28 mouse cellular contexts compared by ENCODE assay signal in the genomic region with DNA sequence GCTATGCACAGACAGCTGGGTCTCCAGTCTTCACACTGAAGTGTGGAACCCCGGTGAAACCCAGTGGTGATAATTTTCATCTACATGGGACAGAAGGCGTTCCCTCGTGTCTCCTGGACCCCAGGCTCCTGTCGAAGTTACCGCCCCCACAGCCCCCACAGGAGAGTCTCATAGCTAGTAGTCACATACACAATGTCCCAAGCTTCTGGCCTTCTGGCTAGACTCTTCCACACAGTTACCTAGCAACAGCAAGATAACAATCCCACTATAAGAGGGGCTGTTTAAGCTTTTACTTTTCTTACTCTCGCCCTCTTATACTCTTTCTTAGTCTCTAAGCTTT.
"Had no signal": no experiment of that assay in that cellular context is flagged by ENCODE, and none has a peak within 500 bp of the region (broad histone marks: within the 10 kb centered on the region; RNA-seq: fewer than 3 reads in every experiment).

No protein-coding gene starts in this region.

- H3K4me2 ChIP-seq: limb, embryonic 12.5 days; limb, embryonic 13.5 days; limb, embryonic 15.5 days; liver, embryonic 11.5 days; liver, embryonic 12.5 days; liver, embryonic 13.5 days; liver, embryonic 15.5 days; lung, embryonic 14.5 days; lung, embryonic 15.5 days; midbrain, embryonic 12.5 days; midbrain, embryonic 15.5 days had no signal

- H3K4me3 ChIP-seq: left cerebral cortex, adult 2 months; limb, embryonic 10.5 days; limb, embryonic 12.5 days; limb, embryonic 13.5 days; limb, embryonic 15.5 days; liver, embryonic 12.5 days; liver, embryonic 13.5 days; liver, embryonic 15.5 days; lung, embryonic 15.5 days; megakaryocyte, embryonic 14.5 days; midbrain, embryonic 10.5 days; midbrain, embryonic 12.5 days; midbrain, embryonic 15.5 days; myocyte had no signal

- DNase-seq: liver; liver, embryonic 13.5 days; liver, postnatal 0 days; lung, adult 18-20 months; lung, adult 2 months; lung, embryonic 14.5 days; lung, postnatal 10 days; lung, postnatal 14 days; lung, postnatal 36 days; lung, postnatal 4 days; midbrain, embryonic 14.5 days had no signal

- H3K9ac ChIP-seq: limb, embryonic 12.5 days; limb, embryonic 13.5 days; limb, embryonic 15.5 days; liver, embryonic 12.5 days; liver, embryonic 13.5 days; liver, embryonic 14.5 days; liver, embryonic 15.5 days; liver, postnatal 0 days; lung, embryonic 14.5 days; lung, embryonic 15.5 days; midbrain, embryonic 12.5 days; midbrain, embryonic 15.5 days had no signal

- H3K27me3 ChIP-seq: limb, embryonic 15.5 days; lung, embryonic 15.5 days; midbrain, embryonic 15.5 days had no signal

- H3K9me3 ChIP-seq: limb, embryonic 10.5 days; limb, embryonic 12.5 days; limb, embryonic 13.5 days; limb, embryonic 15.5 days; liver, embryonic 12.5 days; liver, embryonic 13.5 days; liver, embryonic 15.5 days; lung, embryonic 15.5 days; midbrain, embryonic 10.5 days; midbrain, embryonic 12.5 days; midbrain, embryonic 15.5 days had no signal

- H3K36me3 ChIP-seq: limb, embryonic 10.5 days; limb, embryonic 12.5 days; limb, embryonic 13.5 days; limb, embryonic 15.5 days; liver, embryonic 12.5 days; liver, embryonic 13.5 days; liver, embryonic 15.5 days; lung, embryonic 15.5 days; midbrain, embryonic 10.5 days; midbrain, embryonic 12.5 days; midbrain, embryonic 15.5 days had no signal

- ATAC-seq: liver, embryonic 12.5 days; liver, postnatal 0 days; lung, postnatal 0 days; midbrain, embryonic 15.5 days had no signal

- H3K27ac ChIP-seq: left cerebral cortex, adult 2 months; limb, embryonic 10.5 days; limb, embryonic 12.5 days; limb, embryonic 13.5 days; limb, embryonic 15.5 days; liver, embryonic 12.5 days; liver, embryonic 13.5 days; liver, embryonic 14.5 days; liver, embryonic 15.5 days; lung, embryonic 15.5 days; macrophage; midbrain, embryonic 10.5 days; midbrain, embryonic 12.5 days; midbrain, embryonic 15.5 days had no signal

- H3K4me1 ChIP-seq: limb, embryonic 13.5 days; limb, embryonic 15.5 days; liver, embryonic 12.5 days; liver, embryonic 13.5 days; liver, embryonic 15.5 days; lung, embryonic 15.5 days; megakaryocyte, embryonic 14.5 days had no signal
